ENCODE assay signal across 24 mouse cellular contexts in the genomic region with DNA sequence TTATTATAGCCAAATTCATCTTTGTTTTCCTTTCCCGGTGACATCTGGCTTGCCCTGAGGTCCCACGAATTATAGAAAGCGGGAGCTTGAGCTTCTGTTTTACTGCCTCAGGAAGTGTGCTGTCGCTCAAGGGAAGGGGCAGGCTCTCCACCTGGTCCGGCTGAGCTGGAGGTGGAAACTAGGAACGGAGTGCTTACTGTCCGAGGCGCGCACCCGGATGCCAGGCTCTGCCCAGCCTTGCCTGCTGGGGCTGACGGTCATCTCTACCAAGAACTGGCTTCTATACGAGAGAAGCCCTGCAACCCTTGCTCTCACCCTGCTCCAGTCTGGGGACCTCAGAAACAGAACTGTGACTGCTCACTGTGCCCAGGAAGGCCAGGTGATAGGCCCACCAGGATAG. TPM values are rescaled to one million over a fixed set of nuclear protein-coding genes. Genes with fewer than 3 reads are reported as not detected.
DNase-seq lines count a peak whose midpoint lies in the region; ATAC-seq lines count a peak whose summit lies in the region.
"Had no signal": no experiment of that assay in that cellular context is flagged by ENCODE, and none has a peak within 500 bp of the region (broad histone marks: within the 10 kb centered on the region; RNA-seq: fewer than 3 reads in every experiment).

No protein-coding gene starts in this region.

- peak; percentile 34 for DNase-seq in kidney, postnatal 14 days
- DNase-seq in limb, embryonic 10.5 days (ENCODE audit: low spot score): no peak
- DNase-seq in Muller cell, postnatal 12 days (ENCODE audit: inconsistent ontology term): no peak
- DNase-seq: adrenal gland, adult 2 months; heart, postnatal 10 days; right cerebral cortex, postnatal 25 days; thymus, adult 18-20 months; thymus, postnatal 4 days had no signal

- no peaks in the 10 kb centered on the region for H3K9me3 ChIP-seq in forebrain, embryonic 13.5 days (replicated peaks)
- no peaks in the 10 kb centered on the region for H3K9me3 ChIP-seq in forebrain, embryonic 12.5 days
- H3K9me3 ChIP-seq in kidney, embryonic 14.5 days (ENCODE audit: control insufficient read depth, low read length): no peaks in the 10 kb centered on the region
- no peaks in the 10 kb centered on the region for H3K9me3 ChIP-seq in hindbrain, embryonic 15.5 days
- H3K9me3 ChIP-seq in limb, embryonic 10.5 days (replicated peaks): no peaks in the 10 kb centered on the region
- no peaks in the 10 kb centered on the region for H3K9me3 ChIP-seq in intestine, embryonic 15.5 days
- H3K9me3 ChIP-seq: embryonic facial prominence, embryonic 12.5 days; forebrain, embryonic 15.5 days; kidney, embryonic 15.5 days; liver, embryonic 15.5 days; stomach, embryonic 15.5 days had no signal

- H3K4me3 ChIP-seq in forebrain, embryonic 13.5 days: no peak overlapping the region
- no peak overlapping the region for H3K4me3 ChIP-seq in forebrain, embryonic 12.5 days (replicated peaks)
- H3K4me3 ChIP-seq in kidney, embryonic 14.5 days (ENCODE audit: low read length): no peak overlapping the region
- 0 out of 2 replicates have a peak overlapping the region, but pooled peaks have one; percentile 2 for H3K4me3 ChIP-seq in hindbrain, embryonic 15.5 days
- H3K4me3 ChIP-seq in limb, embryonic 10.5 days: no peak overlapping the region
- no peak overlapping the region for H3K4me3 ChIP-seq in intestine, embryonic 15.5 days (replicated peaks)
- H3K4me3 ChIP-seq: embryonic facial prominence, embryonic 12.5 days; erythroblast, embryonic 14.5 days; forebrain, embryonic 15.5 days; kidney, embryonic 15.5 days; liver, embryonic 15.5 days; stomach, embryonic 15.5 days had no signal

- peaks cover 85% of the 10 kb centered on the region for H3K4me1 ChIP-seq in forebrain, embryonic 13.5 days
- peaks cover 47% of the 10 kb centered on the region for H3K4me1 ChIP-seq in forebrain, embryonic 12.5 days
- no peaks in the 10 kb centered on the region for H3K4me1 ChIP-seq in kidney, embryonic 14.5 days (ENCODE audit: control insufficient read depth, insufficient read depth, low read length)
- H3K4me1 ChIP-seq in hindbrain, embryonic 15.5 days (replicated peaks): peaks cover 86% of the 10 kb centered on the region
- peaks cover 83% of the 10 kb centered on the region for H3K4me1 ChIP-seq in limb, embryonic 10.5 days
- peaks cover 21% of the 10 kb centered on the region for H3K4me1 ChIP-seq in intestine, embryonic 15.5 days (replicated peaks)

- 84% methylated on average over 12 of the region's 12 CpGs for WGBS in forebrain, embryonic 13.5 days
- WGBS in forebrain, embryonic 12.5 days: 86% methylated on average over 12 of the region's 12 CpGs
- 68% methylated on average over 12 of the region's 12 CpGs for WGBS in kidney, embryonic 14.5 days
- WGBS in hindbrain, embryonic 15.5 days: 76% methylated on average over 12 of the region's 12 CpGs
- 81% methylated on average over 12 of the region's 12 CpGs for WGBS in limb, embryonic 10.5 days
- 70% methylated on average over 12 of the region's 12 CpGs for WGBS in intestine, embryonic 15.5 days

- H3K27ac ChIP-seq in forebrain, embryonic 13.5 days: no peak overlapping the region
- H3K27ac ChIP-seq in forebrain, embryonic 12.5 days: no peak overlapping the region
- no peak overlapping the region for H3K27ac ChIP-seq in kidney, embryonic 14.5 days (ENCODE audit: low read depth, low read length)
- H3K27ac ChIP-seq in hindbrain, embryonic 15.5 days (replicated peaks): no peak overlapping the region
- H3K27ac ChIP-seq in limb, embryonic 10.5 days: peak overlapping the region; percentile 27; the same call in 1 of the 2 replicates
- H3K27ac ChIP-seq in intestine, embryonic 15.5 days: no peak overlapping the region
- H3K27ac ChIP-seq: embryonic facial prominence, embryonic 12.5 days; forebrain, embryonic 15.5 days; kidney, embryonic 15.5 days; liver, embryonic 15.5 days; stomach, embryonic 15.5 days had no signal

- no peak overlapping the region; the same call in 1 of the 2 replicates for H3K4me2 ChIP-seq in forebrain, embryonic 13.5 days
- H3K4me2 ChIP-seq in forebrain, embryonic 12.5 days: no peak overlapping the region
- no peak overlapping the region for H3K4me2 ChIP-seq in kidney, embryonic 14.5 days (replicated peaks; ENCODE audit: low read depth, low read length)
- peak overlapping the region; percentile 80 for H3K4me2 ChIP-seq in hindbrain, embryonic 15.5 days
- H3K4me2 ChIP-seq in intestine, embryonic 15.5 days (replicated peaks): no peak overlapping the region
- H3K4me2 ChIP-seq: embryonic facial prominence, embryonic 12.5 days; forebrain, embryonic 15.5 days; heart, embryonic 11.5 days; kidney, embryonic 15.5 days; liver, embryonic 15.5 days; stomach, embryonic 15.5 days had no signal

- H3K9ac ChIP-seq in forebrain, embryonic 13.5 days: peak overlapping the region; percentile 21; the same call in 1 of the 2 replicates
- no peak overlapping the region for H3K9ac ChIP-seq in forebrain, embryonic 12.5 days
- no peak overlapping the region for H3K9ac ChIP-seq in kidney, embryonic 14.5 days (ENCODE audit: low read depth, low read length)
- no peak overlapping the region for H3K9ac ChIP-seq in hindbrain, embryonic 15.5 days
- no peak overlapping the region for H3K9ac ChIP-seq in intestine, embryonic 15.5 days
- H3K9ac ChIP-seq: embryonic facial prominence, embryonic 12.5 days; forebrain, embryonic 15.5 days; kidney, embryonic 15.5 days; liver, embryonic 15.5 days; stomach, embryonic 15.5 days had no signal

- H3K36me3 ChIP-seq in forebrain, embryonic 13.5 days (ENCODE audit: poor library complexity, severe bottlenecking): no peaks in the 10 kb centered on the region
- H3K36me3 ChIP-seq in forebrain, embryonic 12.5 days (replicated peaks): no peaks in the 10 kb centered on the region
- no peaks in the 10 kb centered on the region for H3K36me3 ChIP-seq in kidney, embryonic 14.5 days (ENCODE audit: control insufficient read depth, insufficient read depth, low read length)
- no peaks in the 10 kb centered on the region for H3K36me3 ChIP-seq in hindbrain, embryonic 15.5 days
- H3K36me3 ChIP-seq in limb, embryonic 10.5 days: no peaks in the 10 kb centered on the region
- H3K36me3 ChIP-seq in intestine, embryonic 15.5 days: no peaks in the 10 kb centered on the region
- H3K36me3 ChIP-seq: embryonic facial prominence, embryonic 12.5 days; forebrain, embryonic 15.5 days; kidney, embryonic 15.5 days; liver, embryonic 15.5 days; stomach, embryonic 15.5 days had no signal

- peaks cover 93% of the 10 kb centered on the region for H3K27me3 ChIP-seq in forebrain, embryonic 13.5 days
- H3K27me3 ChIP-seq in forebrain, embryonic 12.5 days: peaks cover 98% of the 10 kb centered on the region
- peaks cover 49% of the 10 kb centered on the region for H3K27me3 ChIP-seq in kidney, embryonic 14.5 days (ENCODE audit: control insufficient read depth, insufficient read depth, low read length)
- no peaks in the 10 kb centered on the region for H3K27me3 ChIP-seq in hindbrain, embryonic 15.5 days
- H3K27me3 ChIP-seq in limb, embryonic 10.5 days (ENCODE audit: low read depth, poor library complexity, severe bottlenecking): peaks cover 93% of the 10 kb centered on the region
- peaks cover 51% of the 10 kb centered on the region for H3K27me3 ChIP-seq in intestine, embryonic 15.5 days (replicated peaks)
- H3K27me3 ChIP-seq: forebrain, embryonic 15.5 days had no signal

- ATAC-seq in forebrain, embryonic 13.5 days: no peak
- ATAC-seq in forebrain, embryonic 12.5 days (ENCODE audit: low FRiP score): no peak
- ATAC-seq in kidney, embryonic 14.5 days (ENCODE audit: low FRiP score, low TSS enrichment): no peak
- ATAC-seq in hindbrain, embryonic 15.5 days (ENCODE audit: low FRiP score, low read depth): no peak
- ATAC-seq in intestine, embryonic 15.5 days: no peak
- ATAC-seq: forebrain, embryonic 15.5 days; inflammation-experienced regulatory T-cells, adult 6 months; lung, postnatal 0 days had no signal

RNA-seq across cellular contexts. Expression of gene Cbfa2t3, which starts 24.9 kb away (rescaled TPM):
- polyA plus RNA-seq in forebrain, embryonic 13.5 days (2015; fragmentation: Nextera tagmentation; extraction: Ambion mirVana): 12.4 and 13.9 TPM in 2 replicates
- polyA plus RNA-seq in forebrain, embryonic 12.5 days (2016; fragmentation: Nextera tagmentation; extraction: Ambion mirVana): 12.2 and 12.4 TPM in 2 replicates
- polyA plus RNA-seq in kidney, embryonic 14.5 days (2014; fragmentation: Nextera tagmentation; extraction: Ambion mirVana): 3.6 and 3.7 TPM in 2 replicates
- polyA plus RNA-seq in hindbrain, embryonic 15.5 days (2015; fragmentation: Nextera tagmentation; extraction: Ambion mirVana): 19.1 and 21.2 TPM in 2 replicates
- polyA plus RNA-seq in limb, embryonic 10.5 days (2016; fragmentation: Nextera tagmentation; extraction: Ambion mirVana): 2.0 and 2.8 TPM in 2 replicates
- 4.6 and 4.7 TPM in 2 replicates for polyA plus RNA-seq in intestine, embryonic 15.5 days (2015; fragmentation: Nextera tagmentation; extraction: Ambion mirVana)

RNA-seq across cellular contexts. Expression of gene Pabpn1l, which starts 51.5 kb away (rescaled TPM):
- polyA plus RNA-seq in forebrain, embryonic 13.5 days (2015; fragmentation: Nextera tagmentation; extraction: Ambion mirVana): not detected in 2 replicates
- polyA plus RNA-seq in forebrain, embryonic 12.5 days (2016; fragmentation: Nextera tagmentation; extraction: Ambion mirVana): not detected in 2 replicates
- not detected in 2 replicates for polyA plus RNA-seq in kidney, embryonic 14.5 days (2014; fragmentation: Nextera tagmentation; extraction: Ambion mirVana)
- polyA plus RNA-seq in hindbrain, embryonic 15.5 days (2015; fragmentation: Nextera tagmentation; extraction: Ambion mirVana): not detected in 2 replicates
- not detected in 2 replicates for polyA plus RNA-seq in limb, embryonic 10.5 days (2016; fragmentation: Nextera tagmentation; extraction: Ambion mirVana)
- polyA plus RNA-seq in intestine, embryonic 15.5 days (2015; fragmentation: Nextera tagmentation; extraction: Ambion mirVana): not detected in 2 replicates
- polyA plus RNA-seq: adrenal gland, adult 2 months; C2C12; cortical plate, adult 2 months; embryonic facial prominence, embryonic 12.5 days; erythroblast, embryonic 14.5 days; forebrain, embryonic 15.5 days; heart, embryonic 11.5 days; inflammation-experienced regulatory T-cells, adult 6 months; liver, embryonic 15.5 days; lung, postnatal 0 days; stomach, embryonic 15.5 days had no signal
